Mouse (Mus musculus): ENCODE measurements around the gene Odf3l1. TPM values are rescaled to one million over a fixed set of nuclear protein-coding genes. Genes with fewer than 3 reads are reported as not detected.

Odf3l1 gene
- polyA plus RNA-seq, 1 experiment from 2014 or later = 1.4 TPM

- 43% methylated on average over 11 of the region's 11 CpGs for WGBS
- no peak for ATAC-seq (ENCODE audit: insufficient read depth, low FRiP score, low read depth)
Observed at GRCm38 (mm10) chr9:56865673-56866400, 1.4 kb upstream of the Odf3l1 start.

DNA sequence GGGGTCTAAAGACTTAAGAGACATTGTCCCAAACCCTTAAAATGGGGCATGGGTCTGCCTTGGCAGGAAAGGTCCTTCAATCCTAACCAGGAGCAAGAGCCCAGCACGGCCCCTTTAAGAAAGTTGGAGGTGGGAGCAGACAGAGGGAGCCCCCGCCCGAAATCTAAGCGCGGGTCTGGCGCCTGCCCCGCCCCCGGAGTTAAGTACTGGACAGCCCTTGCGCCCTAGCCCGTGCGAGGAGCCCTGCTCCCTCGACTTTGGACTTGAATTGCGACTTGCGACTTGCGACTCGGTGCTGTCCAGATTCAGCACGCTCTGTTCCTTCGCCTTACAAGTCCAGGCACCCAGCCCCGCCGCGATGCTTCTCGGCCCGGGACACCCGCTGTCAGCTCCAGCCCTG lies 353 bp upstream of the Odf3l1 start, which contains the start of gene Cspg4:
Gene Cspg4 (plus strand): TSS at position 202 of the 400 bp plus-strand sequence.
- Histone ChIP-seq H3K36me3 (no peaks in the 10 kb centered on the region), H3K4me2 (peak within 1 kb of the TSS; percentile 63), H3K27me3 (replicated peaks) (no peaks in the 10 kb centered on the region), H3K27ac (peak within 1 kb of the TSS; percentile 68), H3K9me3 (no peaks in the 10 kb centered on the region), H3K4me1 (peaks cover 66% of the 10 kb centered on the region), H3K4me3 (replicated peaks) (peak within 1 kb of the TSS; percentile 51), H3K9ac (peak within 1 kb of the TSS; percentile 21; the same call in 1 of the 2 replicates)
- whole genome bisulfite sequencing = 3% methylated on average over 24 of the region's 24 CpGs
- ATAC-seq (ENCODE audit: insufficient read depth, low FRiP score, low read depth) = peak; percentile 48; the same call in 1 of the 2 replicates

More at GRCm38 (mm10) chr9:56865673-56866400, 1.4 kb upstream of the Odf3l1 start:
- H3K4me2 ChIP-seq = peak overlapping the region; percentile 63
- H3K36me3 ChIP-seq = no peaks in the 10 kb centered on the region
- H3K9me3 ChIP-seq = no peaks in the 10 kb centered on the region
- H3K4me3 ChIP-seq (replicated peaks) = peak overlapping the region; percentile 51
- H3K27me3 ChIP-seq (replicated peaks) = no peaks in the 10 kb centered on the region
- H3K27ac ChIP-seq = no peak overlapping the region
- peaks cover 66% of the 10 kb centered on the region for H3K4me1 ChIP-seq
- peak overlapping the region; percentile 21; the same call in 1 of the 2 replicates for H3K9ac ChIP-seq

GRCm38 (mm10) chr9:56862863-56863262 lies 1.6 kb downstream of the Odf3l1 start:
- H3K4me1 ChIP-seq = peaks cover 52% of the 10 kb centered on the region
- WGBS = 29% methylated on average over 2 of the region's 2 CpGs
- no peak for ATAC-seq (ENCODE audit: insufficient read depth, low FRiP score, low read depth)

DNA sequence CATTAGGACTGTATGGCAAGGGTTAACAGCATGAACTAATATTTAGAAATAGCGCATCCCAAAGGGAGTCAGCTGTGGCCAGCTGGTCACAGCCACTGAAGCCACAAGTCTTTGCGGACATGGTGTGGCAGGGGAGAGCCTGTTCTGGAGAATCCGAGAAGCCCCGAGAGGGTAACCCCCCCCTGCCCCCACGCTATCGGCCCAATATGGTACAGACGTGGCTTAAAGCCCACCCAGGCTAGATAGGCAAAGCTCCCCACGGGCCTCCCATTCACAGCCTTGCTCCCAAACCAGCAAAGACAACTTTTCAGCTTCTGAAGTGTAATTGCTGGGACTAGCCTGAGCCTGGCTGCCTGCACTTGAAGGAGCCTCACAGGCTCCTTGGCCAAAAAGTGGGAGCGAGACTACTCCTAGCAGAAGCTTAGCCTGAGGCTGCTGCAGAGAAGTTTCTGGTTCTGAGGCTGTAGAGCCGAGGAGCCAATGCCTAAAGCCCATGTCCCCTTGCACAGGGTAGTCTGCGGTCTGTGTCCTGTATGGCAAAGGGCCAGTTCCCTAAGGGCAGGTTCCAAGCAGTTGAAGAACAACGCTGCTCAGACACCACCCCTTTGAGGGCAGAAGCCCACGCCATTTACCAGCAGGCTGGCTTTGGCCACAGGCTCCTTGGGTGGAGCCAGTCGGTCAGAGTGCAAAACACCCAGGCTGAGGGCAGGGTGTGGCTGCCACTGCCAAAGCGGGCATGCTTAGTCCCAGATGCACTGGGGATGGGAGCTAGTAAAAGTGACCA lies 3.8 kb downstream of the Odf3l1 start:
- Histone ChIP-seq H3K9ac (no peak overlapping the region), H3K9me3 (no peaks in the 10 kb centered on the region), H3K4me3 (replicated peaks) (no peak overlapping the region), H3K4me1 (peaks cover 33% of the 10 kb centered on the region), H3K36me3 (no peaks in the 10 kb centered on the region), H3K27ac (peak overlapping the region; percentile 79), H3K4me2 (0 out of 2 replicates have a peak overlapping the region, but pooled peaks have one; percentile 14), H3K27me3 (replicated peaks) (no peaks in the 10 kb centered on the region)
- no peak; the same call in 1 of the 2 replicates for ATAC-seq (ENCODE audit: insufficient read depth, low FRiP score, low read depth)
- 42% methylated on average over 15 of the region's 15 CpGs for WGBS

More at GRCm38 (mm10) chr9:56862863-56863262, 1.6 kb downstream of the Odf3l1 start:
- Histone ChIP-seq H3K27ac (no peak overlapping the region), H3K27me3 (replicated peaks) (no peaks in the 10 kb centered on the region), H3K4me2 (no peak overlapping the region), H3K9me3 (no peaks in the 10 kb centered on the region), H3K4me3 (replicated peaks) (no peak overlapping the region), H3K9ac (no peak overlapping the region), H3K36me3 (no peaks in the 10 kb centered on the region)

- Histone ChIP-seq H3K4me2 (0 out of 2 replicates have a peak overlapping the region, but pooled peaks have one; percentile 14), H3K4me1 (peaks cover 27% of the 10 kb centered on the region), H3K36me3 (no peaks in the 10 kb centered on the region), H3K9ac (no peak overlapping the region), H3K27me3 (replicated peaks) (no peaks in the 10 kb centered on the region), H3K27ac (peak overlapping the region; percentile 79; the same call in 1 of the 2 replicates), H3K4me3 (replicated peaks) (no peak overlapping the region), H3K9me3 (no peaks in the 10 kb centered on the region)
- no peak for ATAC-seq (ENCODE audit: insufficient read depth, low FRiP score, low read depth)
- WGBS = 50% methylated on average over 3 of the region's 3 CpGs
Observed at GRCm38 (mm10) chr9:56860035-56860434, 4.4 kb downstream of the Odf3l1 start.

- no peak overlapping the region for H3K27ac ChIP-seq
- WGBS = 41% methylated on average over 3 of the region's 3 CpGs
- no peak overlapping the region for H3K4me2 ChIP-seq
- H3K9me3 ChIP-seq = no peaks in the 10 kb centered on the region
- H3K4me3 ChIP-seq (replicated peaks) = no peak overlapping the region
- no peak for ATAC-seq (ENCODE audit: insufficient read depth, low FRiP score, low read depth)
- H3K9ac ChIP-seq = no peak overlapping the region
- H3K36me3 ChIP-seq = no peaks in the 10 kb centered on the region
- peaks cover 17% of the 10 kb centered on the region for H3K4me1 ChIP-seq
- H3K27me3 ChIP-seq (replicated peaks) = no peaks in the 10 kb centered on the region
Observed at GRCm38 (mm10) chr9:56857463-56857862, 7.0 kb downstream of the Odf3l1 start.

DNA sequence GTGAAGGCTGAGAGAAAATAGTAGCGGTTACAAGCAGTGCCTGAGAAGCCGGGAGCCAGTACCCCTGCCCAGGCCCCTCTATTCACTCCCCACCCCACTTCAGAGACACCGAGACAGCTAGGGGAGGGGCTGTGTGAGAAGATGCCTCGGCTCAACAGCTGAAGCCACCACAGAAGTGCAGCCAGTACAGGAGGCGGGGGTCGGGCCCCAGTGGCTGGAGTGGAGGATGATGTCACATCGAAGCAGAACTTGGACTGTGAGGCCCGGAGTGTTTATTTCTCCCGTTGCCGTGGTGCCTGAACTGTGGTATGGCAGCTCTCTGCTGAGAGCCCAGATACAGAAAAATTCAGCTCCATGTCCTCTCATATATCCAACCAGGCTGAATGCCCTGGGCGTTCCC lies 12.7 kb downstream of the Odf3l1 start:
- Histone ChIP-seq H3K4me2 (peak overlapping the region; percentile 30), H3K4me3 (replicated peaks) (no peak overlapping the region), H3K27ac (peak overlapping the region; percentile 48; the same call in 1 of the 2 replicates), H3K27me3 (replicated peaks) (no peaks in the 10 kb centered on the region), H3K36me3 (no peaks in the 10 kb centered on the region), H3K9me3 (no peaks in the 10 kb centered on the region), H3K4me1 (peaks cover 13% of the 10 kb centered on the region; the same call in 1 of the 2 replicates), H3K9ac (no peak overlapping the region)
- 15% methylated on average over 11 of the region's 11 CpGs for WGBS
- ATAC-seq (ENCODE audit: insufficient read depth, low FRiP score, low read depth) = peak; percentile 78; the same call in 1 of the 2 replicates

- Histone ChIP-seq H3K4me2 (no peak overlapping the region), H3K36me3 (no peaks in the 10 kb centered on the region), H3K4me3 (replicated peaks) (no peak overlapping the region), H3K9me3 (no peaks in the 10 kb centered on the region), H3K4me1 (peaks cover 13% of the 10 kb centered on the region; the same call in 1 of the 2 replicates), H3K27me3 (replicated peaks) (no peaks in the 10 kb centered on the region), H3K27ac (no peak overlapping the region; the same call in 1 of the 2 replicates), H3K9ac (no peak overlapping the region)
- 83% methylated on average over 4 of the region's 4 CpGs for WGBS
- ATAC-seq (ENCODE audit: insufficient read depth, low FRiP score, low read depth) = no peak
Observed at GRCm38 (mm10) chr9:56850905-56851252, 13.6 kb downstream of the Odf3l1 start.

- Histone ChIP-seq H3K36me3 (no peaks in the 10 kb centered on the region), H3K9ac (no peak overlapping the region), H3K27ac (no peak overlapping the region; the same call in 1 of the 2 replicates), H3K27me3 (replicated peaks) (no peaks in the 10 kb centered on the region), H3K4me1 (peaks cover 13% of the 10 kb centered on the region; the same call in 1 of the 2 replicates), H3K4me2 (no peak overlapping the region), H3K9me3 (no peaks in the 10 kb centered on the region), H3K4me3 (replicated peaks) (no peak overlapping the region)
- no peak for ATAC-seq (ENCODE audit: insufficient read depth, low FRiP score, low read depth)
- WGBS = 68% methylated on average over 14 of the region's 14 CpGs
Observed at GRCm38 (mm10) chr9:56850128-56850904, 14.2 kb downstream of the Odf3l1 start.

DNA sequence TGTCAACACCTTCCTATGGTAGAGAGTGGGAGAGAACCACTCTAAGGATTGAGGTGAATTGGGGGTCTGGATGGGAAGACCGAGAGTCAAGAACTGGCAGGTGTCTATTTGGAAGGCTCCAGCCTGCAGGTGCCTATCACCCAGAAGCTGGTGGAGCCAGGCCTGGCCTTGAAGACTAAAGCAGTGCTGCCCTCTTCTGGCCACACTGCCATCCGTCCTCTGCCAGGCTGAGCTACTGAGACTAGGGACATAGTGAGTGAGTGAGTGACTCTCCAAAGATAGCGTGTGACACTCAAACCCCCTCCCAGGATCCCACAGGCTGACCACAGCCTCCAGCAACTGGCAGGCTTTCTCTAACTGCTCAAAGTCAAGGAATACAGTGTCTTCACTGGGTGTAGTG lies 17.0 kb downstream of the Odf3l1 start:
- H3K27ac ChIP-seq = no peak overlapping the region
- no peaks in the 10 kb centered on the region for H3K9me3 ChIP-seq
- no peaks in the 10 kb centered on the region for H3K36me3 ChIP-seq
- H3K4me2 ChIP-seq = no peak overlapping the region
- no peak overlapping the region for H3K9ac ChIP-seq
- no peak overlapping the region for H3K4me3 ChIP-seq (replicated peaks)
- ATAC-seq (ENCODE audit: insufficient read depth, low FRiP score, low read depth) = no peak
- peaks cover 17% of the 10 kb centered on the region; the same call in 1 of the 2 replicates for H3K4me1 ChIP-seq
- H3K27me3 ChIP-seq (replicated peaks) = no peaks in the 10 kb centered on the region
- WGBS = 20% methylated on average over 3 of the region's 3 CpGs

GRCm38 (mm10) chr9:56844644-56845043 lies 19.8 kb downstream of the Odf3l1 start:
- 39% methylated on average over 8 of the region's 8 CpGs for WGBS
- ATAC-seq (ENCODE audit: insufficient read depth, low FRiP score, low read depth) = no peak
- H3K9ac ChIP-seq = no peak overlapping the region

More at GRCm38 (mm10) chr9:56844644-56845043, 19.8 kb downstream of the Odf3l1 start:
- Histone ChIP-seq H3K27ac (peak overlapping the region; percentile 28; the same call in 1 of the 2 replicates), H3K27me3 (replicated peaks) (no peaks in the 10 kb centered on the region), H3K36me3 (no peaks in the 10 kb centered on the region), H3K4me3 (replicated peaks) (no peak overlapping the region), H3K4me2 (peak overlapping the region; percentile 19; the same call in 1 of the 2 replicates), H3K9me3 (no peaks in the 10 kb centered on the region), H3K4me1 (peaks cover 15% of the 10 kb centered on the region; the same call in 1 of the 2 replicates)
